Mouse (Mus musculus) urinary bladder, postnatal 25 days (tissue): ENCODE data around the gene Krt76.

ENCODE experiments used
- DNase-seq: peaks from one replicate; pipeline ENCODE4 v3.0.0; 2022; ENCODE audit warnings: low spot score

The Krt76 gene

DNA sequence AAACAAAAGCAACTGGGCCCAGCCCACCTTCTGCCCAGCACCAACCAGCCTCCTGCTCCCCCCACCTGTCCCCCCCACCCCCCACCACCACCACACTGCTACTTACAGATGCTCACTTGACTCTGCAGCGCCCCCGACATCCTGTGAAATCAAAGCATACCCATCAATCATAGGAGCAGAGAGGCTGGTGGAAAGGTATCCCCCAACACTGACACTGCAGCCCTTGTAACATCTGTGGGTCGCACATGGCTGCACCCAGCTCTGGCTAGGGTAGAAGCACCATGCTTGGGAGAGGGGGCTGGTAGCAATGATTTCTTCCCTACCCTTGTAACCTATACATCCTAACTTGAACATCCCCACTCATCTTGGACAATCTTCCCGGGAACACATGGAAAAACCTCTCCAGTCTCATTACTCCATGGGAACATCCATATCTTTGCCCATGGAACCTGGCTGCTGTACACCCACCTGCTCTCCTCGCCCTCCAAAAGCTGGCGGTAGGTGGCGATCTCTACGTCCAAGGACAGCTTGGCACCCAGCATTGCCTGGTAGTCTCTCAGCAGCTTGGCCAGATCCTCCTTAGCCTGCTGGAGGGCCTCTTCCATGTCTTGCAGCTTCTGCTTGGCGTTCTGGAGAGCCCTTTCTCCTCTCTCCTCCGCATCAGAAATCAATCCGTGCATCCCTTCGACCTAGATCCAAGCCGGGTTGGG, 32.1 kb downstream of the Krt76 start:
- no peak for DNase-seq

DNA sequence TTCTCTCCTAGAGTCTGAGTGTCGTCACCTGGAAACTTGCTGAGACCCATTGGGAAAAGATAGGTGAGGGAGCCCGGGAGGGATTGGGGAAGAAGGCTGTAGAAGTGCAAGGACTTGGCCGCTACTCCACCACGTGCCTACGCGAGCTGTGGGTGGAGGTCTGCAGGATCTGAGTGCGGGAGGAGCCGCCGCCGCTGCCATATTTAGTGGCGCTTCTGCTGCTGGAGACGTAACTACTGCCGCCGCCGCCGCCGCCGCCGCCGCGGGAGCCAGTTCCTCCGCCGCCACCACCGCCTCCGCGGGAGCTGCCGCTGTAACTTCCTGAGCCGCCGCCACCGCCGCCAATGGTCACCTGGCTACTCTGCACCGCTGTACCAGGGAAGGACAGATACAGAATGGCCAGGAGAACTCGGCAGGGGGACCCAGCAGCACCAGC, 33.0 kb downstream of the Krt76 start:
- peak; percentile 51 for DNase-seq

DNA sequence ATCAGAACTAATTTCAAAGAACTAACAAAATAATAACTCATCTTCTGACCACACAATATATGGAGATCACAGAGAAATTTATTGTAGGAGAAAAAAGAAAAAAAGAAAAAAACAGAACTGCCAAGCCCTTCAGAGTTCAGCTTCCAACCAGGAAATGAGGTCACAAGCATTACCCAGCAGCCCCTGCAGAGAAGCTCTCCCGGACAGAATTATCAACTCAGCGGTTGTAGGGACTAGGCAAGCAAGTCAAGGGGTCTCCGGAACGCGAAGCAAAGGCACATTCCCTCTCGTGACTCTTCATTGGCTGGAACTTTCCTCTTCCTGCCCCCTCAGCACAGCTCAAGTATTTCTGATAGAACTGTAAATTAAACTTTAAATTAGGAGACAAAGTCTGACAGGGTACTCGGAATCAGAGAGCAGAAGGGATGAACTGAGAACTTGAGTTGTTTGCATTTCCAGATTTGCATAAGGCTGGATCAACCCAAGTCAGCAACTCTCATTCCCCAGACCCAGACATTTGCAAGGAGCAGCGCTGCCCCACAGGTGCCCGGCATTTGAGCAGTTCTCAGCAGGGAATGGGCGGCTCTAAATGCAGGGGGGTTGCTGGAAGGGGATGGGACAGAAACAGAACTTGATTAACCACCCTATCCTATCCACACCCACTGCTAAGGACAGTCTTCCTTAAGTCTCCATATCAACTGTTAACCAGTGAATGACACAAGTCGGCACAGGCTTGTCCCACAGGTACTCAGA, 33.9 kb downstream of the Krt76 start:
- DNase-seq: no peak

DNA sequence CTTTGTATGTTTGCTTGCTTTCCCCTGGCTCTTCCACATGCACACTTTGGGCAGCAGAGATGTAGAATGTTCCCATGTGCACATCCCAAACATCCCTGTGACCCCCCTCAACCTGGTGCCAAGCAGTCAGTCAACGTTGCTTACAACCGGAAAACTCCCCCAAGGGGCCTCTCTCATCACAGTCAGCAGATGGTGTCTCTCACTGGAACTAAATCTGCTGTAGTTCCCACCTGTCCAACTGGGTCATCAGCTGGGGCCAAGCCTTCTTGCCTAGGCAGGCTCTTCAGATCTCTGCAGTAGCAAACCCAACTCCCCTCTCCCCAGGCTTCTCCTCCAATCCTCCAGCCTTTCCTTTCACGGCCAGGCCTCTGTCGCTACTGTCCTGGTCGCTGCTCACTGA, 36.0 kb downstream of the Krt76 start:
- DNase-seq: no peak

DNA sequence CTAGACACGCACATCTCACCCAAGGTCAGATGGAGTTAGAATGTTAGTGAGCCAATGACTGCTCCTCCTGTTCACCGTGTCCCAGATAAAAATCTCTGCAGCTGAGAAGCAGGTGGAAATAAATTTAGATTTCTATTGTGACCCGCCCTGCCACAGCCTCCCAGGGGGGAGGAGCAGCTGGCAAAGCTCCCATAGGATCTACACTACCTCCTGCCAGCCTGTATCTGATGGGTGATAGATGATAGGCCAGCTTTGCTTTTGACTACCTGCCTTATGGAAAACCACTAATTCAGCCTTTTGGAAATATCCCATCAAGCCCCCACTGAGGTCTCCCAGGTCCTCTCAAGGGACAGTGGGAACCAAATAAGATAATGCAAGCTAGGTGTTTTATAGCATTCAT, 37.0 kb downstream of the Krt76 start:
- no peak for DNase-seq

DNA sequence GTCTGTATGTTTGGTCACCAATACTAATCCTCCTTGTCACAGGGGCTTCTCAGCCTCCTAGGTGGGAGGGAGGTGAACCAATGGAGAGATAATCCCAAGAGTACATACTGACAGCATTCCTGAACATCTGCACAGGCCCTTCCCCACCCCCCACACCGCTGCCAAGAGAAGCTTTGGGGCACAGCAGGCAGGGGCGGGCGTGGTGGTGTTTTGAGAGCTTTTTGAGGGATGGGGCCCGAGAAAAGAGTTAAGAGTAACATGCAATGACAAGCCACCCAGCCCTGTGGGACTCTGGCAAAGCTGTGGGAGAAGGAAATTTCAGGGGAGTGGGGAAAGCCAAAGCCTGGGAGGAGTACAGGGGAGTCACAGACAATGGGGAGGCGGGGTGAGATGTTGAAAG, 38.4 kb downstream of the Krt76 start:
- DNase-seq: no peak

DNA sequence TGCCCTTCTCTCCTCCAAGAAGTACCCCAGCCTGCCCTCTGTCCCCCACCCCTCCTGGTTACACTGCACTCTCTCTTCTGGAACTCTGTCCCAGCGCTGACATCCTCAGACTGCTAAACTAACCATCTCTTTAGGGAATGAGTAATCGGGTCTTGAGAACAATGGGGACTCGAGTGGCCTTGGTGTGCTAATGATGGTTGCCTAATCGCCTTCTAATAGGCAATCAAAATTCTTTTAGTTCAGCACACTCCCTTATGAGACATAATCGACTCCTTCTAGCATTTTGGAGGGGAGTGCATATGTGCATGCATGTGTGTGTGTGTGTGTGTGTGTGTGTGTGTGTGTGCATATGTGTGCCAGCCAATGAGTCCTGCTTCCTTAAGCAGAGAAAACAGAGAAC, 40.1 kb downstream of the Krt76 start:
- DNase-seq: no peak

DNA sequence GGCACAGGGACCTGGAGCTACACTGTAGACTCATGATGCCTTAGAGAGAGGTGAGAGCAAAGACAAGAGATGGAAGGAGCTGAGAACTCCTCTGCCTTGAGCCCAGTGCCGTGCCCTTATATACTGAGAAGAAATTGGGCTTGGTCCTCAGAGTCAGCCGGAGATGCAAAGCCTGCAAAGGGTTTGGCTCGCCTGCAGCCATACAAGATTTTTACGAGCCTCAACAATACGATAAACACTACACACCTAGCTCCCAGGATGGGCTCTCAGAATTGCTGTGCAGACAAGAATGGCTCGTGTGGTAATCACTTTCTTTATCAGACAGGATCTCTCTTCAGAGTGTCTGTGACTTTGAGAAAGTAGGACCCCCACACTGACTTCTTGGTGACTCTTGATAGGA, 42.0 kb downstream of the Krt76 start, which contains the start of gene Krt1:
TSS of gene Krt1 (minus strand) at position 101 of the 400 bp plus-strand sequence.
- DNase-seq: no peak

DNA sequence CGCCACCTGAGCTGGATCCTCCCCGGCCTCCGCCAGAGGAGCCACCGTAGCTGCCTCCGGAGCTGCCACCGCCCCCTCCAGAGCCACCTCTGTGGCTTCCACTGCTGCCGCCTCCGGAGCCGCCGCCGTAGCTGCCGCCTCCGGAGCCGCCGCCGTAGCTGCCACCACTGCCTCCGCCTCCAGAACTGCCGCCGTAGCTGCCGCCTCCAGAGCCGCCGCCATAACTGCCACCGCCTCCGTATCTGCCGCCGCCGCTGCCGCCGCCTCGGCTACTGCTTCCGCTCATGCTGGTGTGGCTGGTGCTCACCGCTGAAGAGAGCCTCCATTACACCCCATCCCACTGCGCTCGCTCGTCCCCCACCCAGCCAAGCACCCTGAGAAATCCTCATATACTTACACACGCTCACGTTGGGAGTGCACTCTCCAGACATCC, 46.7 kb downstream of the Krt76 start:
- peak; percentile 33 for DNase-seq

DNA sequence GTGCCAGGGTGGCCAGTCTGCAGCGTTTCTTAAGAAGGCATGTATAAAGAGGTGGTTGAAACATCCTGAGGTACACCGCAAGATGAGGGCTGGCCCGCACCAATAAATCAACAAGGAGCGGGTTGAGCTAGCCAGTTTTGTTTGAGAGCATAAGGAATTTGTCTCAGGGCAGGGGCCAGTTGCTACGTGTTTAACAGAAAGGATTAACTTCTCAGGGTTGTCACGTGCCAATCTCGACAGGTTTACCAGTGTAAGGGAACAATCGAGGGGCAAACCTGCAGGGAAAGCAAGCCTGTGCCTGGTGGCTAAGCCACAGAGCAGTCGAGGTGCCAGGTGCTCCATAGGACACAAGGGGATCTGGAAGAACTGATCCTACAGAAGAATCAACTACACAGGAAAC, 49.5 kb downstream of the Krt76 start:
- DNase-seq: no peak

DNA sequence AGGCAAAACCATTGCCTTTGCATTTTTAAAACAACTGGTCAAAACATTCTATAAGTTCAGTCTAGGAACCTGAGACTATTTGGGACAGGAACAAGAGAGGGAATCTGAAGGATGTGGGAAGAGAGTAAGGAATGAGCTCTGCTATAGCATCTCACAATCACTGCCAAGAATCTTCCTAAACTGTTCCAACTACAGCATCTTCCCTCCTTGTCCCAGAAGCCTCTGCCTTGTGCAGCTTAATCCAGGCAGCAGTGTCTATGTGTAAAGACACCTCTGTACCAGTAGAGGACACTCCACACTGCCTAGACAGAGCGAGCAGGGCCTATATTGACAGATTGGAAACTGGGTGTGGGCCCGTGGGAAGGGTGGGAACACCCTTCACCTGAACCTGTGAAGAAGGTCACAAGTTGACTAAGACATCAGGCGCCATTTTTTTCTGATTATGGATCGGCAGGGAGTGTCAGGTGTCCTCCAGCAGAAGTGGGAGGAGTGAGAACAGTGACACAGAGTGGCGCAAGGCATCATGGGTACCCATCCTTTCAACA, 57.9 kb downstream of the Krt76 start:
- no peak for DNase-seq
